Mouse (Mus musculus) central nervous system, embryonic 11.5 days (tissue): ENCODE results near the gene Arpc1a. TPM values are rescaled to one million over a fixed set of nuclear protein-coding genes. Genes with fewer than 3 reads are reported as not detected.

ENCODE experiments used
- polyA plus RNA-seq: library from polyadenylated mRNA; depleted of rRNA; stranded (reverse); fragments of >200 nt; gene quantifications from 2 replicates; pipeline ENCODE4 v1.2.3, GENCODE M21; 2012; rRNA removed

The Arpc1a gene
- 112 and 159 TPM in 2 replicates for polyA plus RNA-seq

DNA sequence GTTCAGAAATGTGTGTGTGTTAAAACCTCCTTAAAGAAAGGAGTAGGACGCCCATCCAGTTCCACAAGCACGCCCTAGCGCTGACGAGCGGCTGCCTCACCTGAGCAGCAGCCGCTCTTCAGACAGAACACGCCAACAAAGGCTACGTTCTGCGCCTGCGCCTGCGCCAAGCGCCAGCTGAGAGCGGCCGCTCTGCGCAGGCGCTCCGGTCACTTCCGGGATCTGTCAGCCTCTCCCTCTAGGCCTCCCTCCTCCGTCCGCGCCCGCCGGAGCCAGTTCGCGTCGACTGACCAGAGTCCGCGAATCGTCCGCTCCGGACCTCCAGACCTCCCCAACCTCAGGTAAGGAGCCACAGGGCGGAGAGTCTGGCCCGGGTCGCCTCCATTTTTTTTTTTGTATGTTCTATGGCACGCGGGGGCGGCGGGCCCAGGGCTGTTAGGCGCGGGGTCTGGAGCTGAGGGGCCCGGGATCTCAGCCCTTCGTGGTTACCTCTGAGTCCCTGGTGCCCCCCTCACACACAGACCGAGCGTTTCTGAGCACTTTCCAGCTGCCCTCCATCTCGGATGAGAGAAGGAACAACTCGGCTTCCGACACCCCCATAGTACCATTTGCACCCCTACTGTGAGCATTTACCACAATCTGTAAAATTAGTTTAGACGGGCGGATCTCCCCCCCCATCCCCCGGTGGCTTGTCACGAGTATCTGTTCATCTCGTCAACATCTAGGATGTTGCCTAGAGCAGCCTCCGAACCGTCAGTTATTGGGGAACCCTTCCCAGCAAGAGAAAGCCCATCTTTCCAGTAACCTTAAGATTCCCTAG is at the start of gene Arpc1a, which contains the start of gene Kpna7:
TSS of gene Arpc1a (plus strand) at position 199 of the 820 bp plus-strand sequence.
TSS of gene Kpna7 (minus strand) at position 399 of the 820 bp plus-strand sequence.

DNA sequence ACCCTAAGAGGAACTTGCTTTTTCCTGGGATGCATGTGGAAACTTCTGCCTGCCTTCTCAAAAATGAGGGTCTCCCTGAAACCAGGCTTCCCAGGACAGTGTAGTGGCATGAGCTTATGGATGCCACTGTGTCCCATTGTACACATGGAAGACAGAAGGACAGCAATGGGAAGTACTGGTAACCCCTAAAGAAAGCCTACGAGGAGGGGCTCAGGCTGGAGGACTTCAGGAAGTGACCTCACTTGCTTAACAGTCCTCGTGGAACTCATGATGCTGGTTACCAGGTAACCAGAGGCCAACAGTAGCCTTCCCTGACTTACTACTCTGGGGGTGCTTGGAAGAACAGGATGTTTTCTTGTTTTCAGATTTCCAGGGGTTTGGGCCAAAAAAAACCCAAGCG is 40.9 kb upstream of the Arpc1a start, which contains the start of gene 1700018F24Rik:
TSS of gene 1700018F24Rik (plus strand) at position 301 of the 400 bp plus-strand sequence.

DNA sequence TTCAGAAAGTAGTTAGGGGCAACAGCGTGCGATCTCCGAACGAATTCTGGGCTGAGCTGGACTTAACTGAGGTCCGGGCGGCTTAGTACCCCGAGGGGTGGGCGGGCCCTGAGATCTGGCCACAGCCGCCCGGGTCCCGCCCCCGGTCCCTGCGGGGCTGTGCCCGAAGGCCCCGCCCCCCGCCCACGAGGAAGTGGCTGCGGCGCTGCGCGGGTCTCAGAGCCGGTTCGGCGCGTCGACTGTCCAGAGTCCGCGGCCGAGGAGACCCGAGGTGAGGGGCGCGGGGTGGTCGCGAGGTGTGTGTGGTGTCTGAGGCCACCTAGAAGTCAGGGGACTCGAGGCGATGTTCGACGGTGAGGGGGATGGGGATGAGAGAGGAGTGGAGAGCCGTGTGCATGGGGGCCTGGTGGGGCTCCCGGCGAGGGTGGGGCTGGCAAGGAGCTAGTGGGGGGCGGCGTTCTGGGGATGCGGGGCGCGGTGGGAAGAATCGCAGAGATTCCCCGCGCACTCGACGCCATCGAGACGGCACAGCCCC is 30.5 kb downstream of the Arpc1a start, which contains the start of gene Arpc1b:
TSS of gene Arpc1b (plus strand) at position 145 of the 535 bp plus-strand sequence.

DNA sequence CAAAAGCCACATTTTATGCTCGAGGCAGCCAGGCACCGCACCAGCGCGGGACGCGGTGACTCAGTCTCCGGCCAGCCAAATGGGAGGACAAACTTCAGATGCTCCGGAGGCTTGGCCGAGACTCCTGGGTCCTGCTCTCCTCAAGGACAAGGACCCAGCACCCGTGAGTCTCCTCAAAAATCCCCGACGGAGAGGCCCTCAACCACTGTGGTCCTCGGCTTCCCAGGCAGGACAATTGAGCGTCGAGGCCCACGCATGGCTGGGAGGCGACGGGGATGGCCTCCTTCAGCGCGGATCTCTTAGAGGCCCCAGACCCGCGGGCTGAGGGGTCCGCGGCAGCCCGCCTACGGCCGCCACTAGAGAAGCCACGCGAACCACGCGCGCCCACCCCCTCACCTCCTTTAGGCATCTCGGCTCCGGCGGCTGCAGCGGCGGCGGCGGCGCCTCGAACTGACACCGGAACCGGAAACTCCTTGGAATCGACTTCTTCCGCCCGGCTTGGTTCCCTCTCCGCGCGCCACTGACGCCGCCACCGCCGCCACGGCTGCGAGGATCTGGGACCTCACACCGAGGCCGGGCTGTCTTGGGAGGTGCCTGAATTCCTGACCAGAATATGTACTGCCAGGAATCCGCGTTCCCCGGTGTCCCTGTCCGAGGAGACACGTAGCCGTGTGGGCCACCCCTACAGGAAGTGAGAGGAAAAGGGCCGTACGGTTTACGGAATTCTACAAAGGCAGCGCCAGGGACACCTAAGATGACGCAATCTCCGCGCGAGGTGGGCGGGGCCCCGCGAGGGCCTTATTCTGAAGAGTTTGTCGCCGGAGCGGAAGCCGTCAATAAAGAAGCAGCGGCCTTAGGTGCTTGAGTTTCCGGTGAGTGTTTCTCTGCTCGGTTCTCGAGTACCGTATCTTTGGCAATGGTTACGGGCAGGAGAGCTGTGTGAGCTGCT is 56.2 kb downstream of the Arpc1a start, which contains the start of the genes Pdap1 and Bud31:
TSS of gene Pdap1 (minus strand) at position 668 of the 949 bp plus-strand sequence.
TSS of gene Bud31 (plus strand) at position 792 of the 949 bp plus-strand sequence.

Other genes with a start within 250 kb of the Arpc1a start
- 18.4 and 26.0 TPM in 2 replicates for gene Smurf1, start 118.0 kb upstream of the Arpc1a start, polyA plus RNA-seq
- gene Gm4871, start 51.1 kb upstream of the Arpc1a start, polyA plus RNA-seq: not detected in 2 replicates
- not detected in 2 replicates for gene 1700018F24Rik, start 40.8 kb upstream of the Arpc1a start, polyA plus RNA-seq
- gene Kpna7, start 200 bp downstream of the Arpc1a start, polyA plus RNA-seq: 0.05 TPM in 1 of 2 replicates, not detected in the other
- 53.9 and 97.4 TPM in 2 replicates for gene Arpc1b, start 30.4 kb downstream of the Arpc1a start, polyA plus RNA-seq
- 156 and 235 TPM in 2 replicates for gene Pdap1, start 56.4 kb downstream of the Arpc1a start, polyA plus RNA-seq
- 194 and 448 TPM in 2 replicates for gene Bud31, start 56.5 kb downstream of the Arpc1a start, polyA plus RNA-seq
- gene Ptcd1, start 83.3 kb downstream of the Arpc1a start, polyA plus RNA-seq: 11.6 and 14.5 TPM in 2 replicates
- 73.0 and 79.8 TPM in 2 replicates for gene Cpsf4, start 83.4 kb downstream of the Arpc1a start, polyA plus RNA-seq
- 372 and 404 TPM in 2 replicates for gene Atp5j2, start 108.2 kb downstream of the Arpc1a start, polyA plus RNA-seq
- gene Zkscan14, start 118.0 kb downstream of the Arpc1a start, polyA plus RNA-seq: 4.7 and 5.0 TPM in 2 replicates
- gene Zkscan5, start 120.7 kb downstream of the Arpc1a start, polyA plus RNA-seq: 9.9 and 13.2 TPM in 2 replicates
- 13.4 and 21.9 TPM in 2 replicates for gene Zfp655, start 147.9 kb downstream of the Arpc1a start, polyA plus RNA-seq
- 14.8 and 17.6 TPM in 2 replicates for gene Zscan25, start 196.7 kb downstream of the Arpc1a start, polyA plus RNA-seq